Mouse (Mus musculus) midbrain, embryonic 11.5 days (tissue): ENCODE measurements around the gene Klf17. TPM values are rescaled to one million over a fixed set of nuclear protein-coding genes. Genes with fewer than 3 reads are reported as not detected.

Experiments
- ATAC-seq: fragments of 200-750 bp; cut with Nextera tagmentation; 2 replicates; pipeline ENCODE4 v1.8.0; 2017; ENCODE audit warnings: moderate TSS enrichment, moderate library complexity; ENCODE audit not compliant: low FRiP score
- DNase-seq: peaks from one replicate; pipeline ENCODE4 v3.0.0; 2015; ENCODE audit warnings: low spot score; ENCODE audit errors: missing footprints
- H3K27ac ChIP-seq: fragments of 300-500 bp; sonication (generic); 2 replicates; pipeline ENCODE4 v1.5.1; 2014; ENCODE audit warnings: low read depth, low read length
- H3K27me3 ChIP-seq: fragments of 300-500 bp; sonication (generic); 2 replicates; pipeline ENCODE4 v1.6.1; 2014; ENCODE audit warnings: mild to moderate bottlenecking, low read length, moderate library complexity, mixed read lengths; ENCODE audit not compliant: control insufficient read depth, insufficient read depth
- H3K36me3 ChIP-seq: fragments of 300-500 bp; sonication (generic); 2 replicates; pipeline ENCODE4 v1.6.1; 2014; ENCODE audit warnings: mild to moderate bottlenecking, low read length, moderate library complexity, mixed read lengths; ENCODE audit not compliant: control insufficient read depth, insufficient read depth
- H3K4me1 ChIP-seq: fragments of 300-500 bp; sonication (generic); 2 replicates; pipeline ENCODE4 v1.6.1; 2014; ENCODE audit warnings: low read length; ENCODE audit not compliant: control insufficient read depth, insufficient read depth
- H3K4me2 ChIP-seq: fragments of 300-500 bp; sonication (generic); 2 replicates; pipeline ENCODE4 v1.6.1; 2014; ENCODE audit warnings: mild to moderate bottlenecking, moderate library complexity
- H3K4me3 ChIP-seq: fragments of 300-500 bp; sonication (generic); 2 replicates; pipeline ENCODE4 v1.5.1; 2014; ENCODE audit warnings: low read depth, low read length
- H3K9ac ChIP-seq: fragments of 300-500 bp; sonication (generic); 2 replicates; pipeline ENCODE4 v1.6.1; 2014; ENCODE audit warnings: low read length
- H3K9me3 ChIP-seq: fragments of 300-500 bp; sonication (generic); 2 replicates; pipeline ENCODE4 v1.6.1; 2016; ENCODE audit warnings: low read length; ENCODE audit not compliant: control insufficient read depth
- WGBS: fragments of 180-500 bp; shearing (Covaris S2); extraction: QIAGEN DNeasy Blood & Tissue Kit; methylation state at CpG from one replicate; pipeline ENCODE4 v1.1.7; 2014; 5-methylcytosine and 5-hydroxymethylcytosine counted together
- polyA plus RNA-seq: library from polyadenylated mRNA; unstranded; fragments of >200 nt; fragmentation: Nextera tagmentation; extraction: Ambion mirVana; gene quantifications from 2 replicates; pipeline ENCODE4 v1.2.1, GENCODE M21; 2014

The Klf17 gene
- polyA plus RNA-seq = not detected in 2 replicates

GRCm38 (mm10) chr4:117765416-117765815 lies at the start of gene Klf17:
Klf17 (minus strand) TSS chr4:117765648.
- H3K36me3 ChIP-seq = no peaks in the 10 kb centered on the region
- DNase-seq (no peak), ATAC-seq (no peak)
- H3K9ac ChIP-seq = no peak within 1 kb of the TSS
- H3K27ac ChIP-seq = no peak within 1 kb of the TSS
- H3K4me2 ChIP-seq = no peak within 1 kb of the TSS
- no peaks in the 10 kb centered on the region for H3K4me1 ChIP-seq
- H3K27me3 ChIP-seq = no peaks in the 10 kb centered on the region
- WGBS = 70% methylated on average over 11 of the region's 12 CpGs
- H3K9me3 ChIP-seq = no peaks in the 10 kb centered on the region
- no peak within 1 kb of the TSS for H3K4me3 ChIP-seq

- no peak overlapping the region for H3K27ac ChIP-seq
- H3K4me2 ChIP-seq = no peak overlapping the region
- DNase-seq = no peak
- H3K9me3 ChIP-seq = no peaks in the 10 kb centered on the region
- no peak for ATAC-seq
- 0 out of 2 replicates have a peak, but pooled peaks cover 3% of the 10 kb centered on the region for H3K4me1 ChIP-seq
- no peak overlapping the region for H3K9ac ChIP-seq
- H3K4me3 ChIP-seq = no peak overlapping the region
- no peaks in the 10 kb centered on the region for H3K36me3 ChIP-seq
- no peaks in the 10 kb centered on the region for H3K27me3 ChIP-seq
- 27% methylated on average over 4 of the region's 4 CpGs for WGBS
These were observed 48.9 kb upstream of the Klf17 start for GRCm38 (mm10) chr4:117814333-117814732.

- no peak overlapping the region for H3K4me3 ChIP-seq
- no peaks in the 10 kb centered on the region for H3K27me3 ChIP-seq
- H3K4me1 ChIP-seq = 0 out of 2 replicates have a peak, but pooled peaks cover 3% of the 10 kb centered on the region
- no peaks in the 10 kb centered on the region for H3K36me3 ChIP-seq
- H3K4me2 ChIP-seq = no peak overlapping the region
- no peak overlapping the region for H3K9ac ChIP-seq
- no peak overlapping the region for H3K27ac ChIP-seq
- peak; percentile 68 for DNase-seq
- H3K9me3 ChIP-seq = no peaks in the 10 kb centered on the region
- 71% methylated on average over 9 of the region's 9 CpGs for WGBS
- ATAC-seq = no peak
These were observed 48.2 kb upstream of the Klf17 start for GRCm38 (mm10) chr4:117813591-117814192.

GRCm38 (mm10) chr4:117810933-117811332 lies 45.5 kb upstream of the Klf17 start:
- Histone ChIP-seq H3K4me2 (no peak overlapping the region), H3K27ac (no peak overlapping the region), H3K9ac (no peak overlapping the region), H3K4me3 (no peak overlapping the region), H3K9me3 (no peaks in the 10 kb centered on the region), H3K27me3 (no peaks in the 10 kb centered on the region), H3K36me3 (no peaks in the 10 kb centered on the region), H3K4me1 (0 out of 2 replicates have a peak, but pooled peaks cover 3% of the 10 kb centered on the region)
- WGBS = 67% methylated on average over 2 of the region's 2 CpGs
- ATAC-seq = no peak
- no peak for DNase-seq

GRCm38 (mm10) chr4:117806992-117807391 lies 41.5 kb upstream of the Klf17 start:
- WGBS = 86% methylated on average over 5 of the region's 5 CpGs
- Histone ChIP-seq H3K4me3 (no peak overlapping the region), H3K36me3 (no peaks in the 10 kb centered on the region), H3K4me1 (no peaks in the 10 kb centered on the region), H3K27ac (no peak overlapping the region), H3K9me3 (no peaks in the 10 kb centered on the region), H3K4me2 (no peak overlapping the region), H3K9ac (no peak overlapping the region), H3K27me3 (no peaks in the 10 kb centered on the region)
- DNase-seq (no peak), ATAC-seq (no peak)

- no peaks in the 10 kb centered on the region for H3K36me3 ChIP-seq
- no peak overlapping the region for H3K27ac ChIP-seq
- ATAC-seq = no peak
- H3K9ac ChIP-seq = no peak overlapping the region
- no peaks in the 10 kb centered on the region for H3K9me3 ChIP-seq
- H3K27me3 ChIP-seq = no peaks in the 10 kb centered on the region
- no peak for DNase-seq
- no peaks in the 10 kb centered on the region for H3K4me1 ChIP-seq
- H3K4me2 ChIP-seq = no peak overlapping the region
- no peak overlapping the region for H3K4me3 ChIP-seq
- WGBS = 83% methylated on average over 6 of the region's 6 CpGs
These were observed 34.5 kb upstream of the Klf17 start for GRCm38 (mm10) chr4:117799904-117800303.

GRCm38 (mm10) chr4:117788308-117788707 lies 22.9 kb upstream of the Klf17 start:
- Histone ChIP-seq H3K4me3 (no peak overlapping the region), H3K27me3 (no peaks in the 10 kb centered on the region), H3K36me3 (no peaks in the 10 kb centered on the region), H3K9ac (no peak overlapping the region), H3K4me2 (no peak overlapping the region), H3K4me1 (no peaks in the 10 kb centered on the region), H3K27ac (no peak overlapping the region), H3K9me3 (no peaks in the 10 kb centered on the region)
- no peak for DNase-seq
- no peak for ATAC-seq
- WGBS = 63% methylated on average over 10 of the region's 10 CpGs

- no peak overlapping the region for H3K4me2 ChIP-seq
These were observed 21.5 kb upstream of the Klf17 start for GRCm38 (mm10) chr4:117786963-117787362.

GRCm38 (mm10) chr4:117782908-117783307 lies 17.5 kb upstream of the Klf17 start:
- no peak overlapping the region for H3K4me3 ChIP-seq
- no peak overlapping the region for H3K27ac ChIP-seq
- H3K4me1 ChIP-seq = no peaks in the 10 kb centered on the region
- no peak overlapping the region for H3K9ac ChIP-seq
- 84% methylated on average over 3 of the region's 3 CpGs for WGBS
- H3K36me3 ChIP-seq = no peaks in the 10 kb centered on the region
- no peaks in the 10 kb centered on the region for H3K9me3 ChIP-seq
- H3K4me2 ChIP-seq = no peak overlapping the region
- no peak for DNase-seq
- H3K27me3 ChIP-seq = no peaks in the 10 kb centered on the region
- no peak for ATAC-seq

More at GRCm38 (mm10) chr4:117786963-117787362, 21.5 kb upstream of the Klf17 start:
- no peaks in the 10 kb centered on the region for H3K9me3 ChIP-seq
- no peaks in the 10 kb centered on the region for H3K36me3 ChIP-seq
- WGBS = 34% methylated on average over 8 of the region's 8 CpGs
- no peaks in the 10 kb centered on the region for H3K27me3 ChIP-seq
- H3K9ac ChIP-seq = no peak overlapping the region
- DNase-seq = no peak
- H3K4me3 ChIP-seq = no peak overlapping the region
- no peak overlapping the region for H3K27ac ChIP-seq
- no peaks in the 10 kb centered on the region for H3K4me1 ChIP-seq
- peak; percentile 46; the same call in 1 of the 2 replicates for ATAC-seq
